Mouse (Mus musculus) liver, embryonic 11.5 days (tissue): ENCODE measurements around the gene L1cam. TPM values are rescaled to one million over a fixed set of nuclear protein-coding genes. Genes with fewer than 3 reads are reported as not detected.

Source experiments
- ATAC-seq: fragments of 200-750 bp; cut with Nextera tagmentation; replicated peaks from 2 replicates; pipeline ENCODE4 v1.8.0; 2017; ENCODE audit warnings: moderate number of reproducible peaks, mild to moderate bottlenecking, moderate TSS enrichment, moderate library complexity; ENCODE audit not compliant: low FRiP score
- DNase-seq: peaks from one replicate; pipeline ENCODE4 v3.0.0-alpha.2; 2017; ENCODE audit warnings: low spot score
- H3K27ac ChIP-seq: fragments of 300-500 bp; sonication (generic); 2 replicates; pipeline ENCODE4 v1.5.1; 2014; ENCODE audit warnings: mild to moderate bottlenecking, low read depth, low read length, control low read depth
- H3K27me3 ChIP-seq: fragments of 300-500 bp; sonication (generic); replicated peaks from 2 replicates; pipeline ENCODE4 v1.6.1; 2014; ENCODE audit warnings: low read length, mixed read lengths; ENCODE audit not compliant: control insufficient read depth, insufficient read depth
- H3K36me3 ChIP-seq: fragments of 300-500 bp; sonication (generic); 2 replicates; pipeline ENCODE4 v1.6.1; 2014; ENCODE audit warnings: mild to moderate bottlenecking, low read length, moderate library complexity, mixed read lengths; ENCODE audit not compliant: control insufficient read depth, insufficient read depth
- H3K4me1 ChIP-seq: fragments of 300-500 bp; sonication (generic); replicated peaks from 2 replicates; pipeline ENCODE4 v1.6.1; 2014; ENCODE audit warnings: low read length, mixed read lengths; ENCODE audit not compliant: control insufficient read depth, insufficient read depth
- H3K4me2 ChIP-seq: fragments of 300-500 bp; sonication (generic); 2 replicates; pipeline ENCODE4 v1.6.1; 2014; ENCODE audit warnings: mild to moderate bottlenecking, control low read depth, moderate library complexity
- H3K4me3 ChIP-seq: fragments of 300-500 bp; sonication (generic); 2 replicates; pipeline ENCODE4 v1.5.1; 2014; ENCODE audit warnings: low read depth, low read length, control low read depth
- H3K9ac ChIP-seq: fragments of 300-500 bp; sonication (generic); 2 replicates; pipeline ENCODE4 v1.6.1; 2014; ENCODE audit warnings: low read depth, low read length, control low read depth
- H3K9me3 ChIP-seq: fragments of 300-500 bp; sonication (generic); 2 replicates; pipeline ENCODE4 v1.6.1; 2016; ENCODE audit warnings: low read length, inconsistent platforms, mixed read lengths; ENCODE audit not compliant: control insufficient read depth
- WGBS: fragments of 180-500 bp; shearing (Covaris S2); extraction: QIAGEN DNeasy Blood & Tissue Kit; methylation state at CpG from one replicate; pipeline ENCODE4 v1.1.7; 2014; 5-methylcytosine and 5-hydroxymethylcytosine counted together
- polyA plus RNA-seq: library from polyadenylated mRNA; unstranded; fragments of >200 nt; fragmentation: Nextera tagmentation; extraction: Ambion mirVana; gene quantifications from 2 replicates; pipeline ENCODE4 v1.2.1, GENCODE M21; 2014

L1cam gene
- polyA plus RNA-seq, 1 experiment from 2014 or later = 0.95 TPM

- DNase-seq (peak; percentile 42), ATAC-seq (no peak)
- no peak overlapping the region for H3K4me3 ChIP-seq
- no peak overlapping the region for H3K27ac ChIP-seq
- no peak overlapping the region for H3K4me2 ChIP-seq
- H3K9ac ChIP-seq = no peak overlapping the region
- no peaks in the 10 kb centered on the region for H3K36me3 ChIP-seq
- no peaks in the 10 kb centered on the region for H3K9me3 ChIP-seq
- 8% methylated on average over 5 of the region's 5 CpGs for WGBS
- H3K4me1 ChIP-seq = no peaks in the 10 kb centered on the region
- H3K27me3 ChIP-seq = no peaks in the 10 kb centered on the region
Measured at GRCm38 (mm10) chrX:73869334-73869733, 26.6 kb downstream of the L1cam start.

DNA sequence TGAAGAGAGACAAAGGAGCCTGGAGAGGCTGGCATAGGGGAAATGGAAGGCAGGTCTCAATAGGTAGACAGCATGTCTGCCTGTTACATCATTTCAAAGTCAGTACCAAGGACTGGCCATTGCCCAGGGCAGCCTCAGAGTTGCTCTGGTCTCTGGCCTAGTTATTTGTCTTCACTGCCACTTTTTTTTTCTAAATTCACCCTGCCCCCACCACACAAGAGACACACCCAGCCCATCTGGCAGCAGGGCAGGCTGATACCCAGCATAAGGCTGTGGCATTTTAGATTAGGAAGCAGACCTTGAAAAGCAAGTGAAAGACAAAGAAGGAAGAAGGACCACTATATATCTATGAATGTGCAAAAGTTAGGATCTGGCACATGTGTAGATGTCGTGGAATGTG lies 28.1 kb downstream of the L1cam start:
- no peak for DNase-seq
- Histone ChIP-seq H3K4me2 (no peak overlapping the region), H3K9me3 (no peaks in the 10 kb centered on the region), H3K27ac (no peak overlapping the region), H3K4me1 (no peaks in the 10 kb centered on the region), H3K4me3 (no peak overlapping the region), H3K9ac (no peak overlapping the region), H3K27me3 (no peaks in the 10 kb centered on the region), H3K36me3 (no peaks in the 10 kb centered on the region)
- ATAC-seq = 0 out of 2 replicates have a peak, but pooled peaks have one; percentile 29
- WGBS = 65% methylated on average over 1 of the region's 1 CpGs

DNA sequence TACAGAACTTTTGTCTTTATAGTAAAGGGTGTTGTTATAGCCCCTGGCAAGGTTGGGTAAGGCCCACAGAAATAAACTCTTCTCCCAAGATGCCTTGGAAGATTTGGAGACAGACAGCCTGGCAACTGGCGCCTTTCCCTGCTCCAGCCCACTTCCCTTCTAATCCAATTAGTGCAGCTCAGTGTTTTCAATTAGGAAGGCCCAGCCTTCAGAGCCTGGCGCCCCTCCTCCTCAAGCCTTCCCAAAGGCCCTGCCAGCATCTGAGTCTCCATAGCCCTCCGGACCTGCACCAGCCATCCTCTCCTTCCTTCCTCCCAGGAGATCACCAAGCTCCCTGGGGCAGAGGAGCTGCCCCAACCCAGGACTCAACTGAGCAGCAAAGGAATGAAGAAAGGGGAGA lies 28.6 kb downstream of the L1cam start:
- no peak overlapping the region for H3K4me2 ChIP-seq
- WGBS = 31% methylated on average over 3 of the region's 3 CpGs

GRCm38 (mm10) chrX:73864692-73865091 lies 31.2 kb downstream of the L1cam start:
- Histone ChIP-seq H3K4me3 (no peak overlapping the region), H3K4me1 (no peaks in the 10 kb centered on the region), H3K9ac (no peak overlapping the region), H3K27ac (no peak overlapping the region), H3K27me3 (no peaks in the 10 kb centered on the region), H3K4me2 (no peak overlapping the region), H3K9me3 (no peaks in the 10 kb centered on the region), H3K36me3 (no peaks in the 10 kb centered on the region)
- ATAC-seq (no peak), DNase-seq (no peak)
- WGBS = 70% methylated on average over 3 of the region's 3 CpGs

More for the DNA sequence above, 28.6 kb downstream of the L1cam start:
- Histone ChIP-seq H3K27ac (no peak overlapping the region), H3K9me3 (no peaks in the 10 kb centered on the region), H3K4me1 (no peaks in the 10 kb centered on the region), H3K27me3 (no peaks in the 10 kb centered on the region), H3K36me3 (no peaks in the 10 kb centered on the region), H3K4me3 (no peak overlapping the region), H3K9ac (no peak overlapping the region)
- no peak for DNase-seq
- ATAC-seq = no peak

DNA sequence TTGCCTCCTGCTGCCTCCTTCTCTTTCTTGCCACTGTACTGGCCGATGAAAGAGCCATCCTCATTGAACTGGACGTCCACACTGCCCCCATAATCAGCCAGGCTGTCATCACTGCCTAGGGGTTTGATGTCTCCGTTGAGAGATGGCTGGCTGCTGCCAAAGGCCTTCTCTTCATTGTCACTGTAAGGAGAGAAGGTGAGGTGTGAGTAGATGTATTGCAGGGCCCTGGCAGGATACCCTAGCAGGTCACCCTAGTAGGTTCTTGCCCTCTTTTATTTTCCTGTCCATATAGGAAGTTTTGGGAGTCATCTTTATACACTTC lies 40.9 kb downstream of the L1cam start:
- DNase-seq = no peak
- Histone ChIP-seq H3K4me2 (no peak overlapping the region), H3K27ac (no peak overlapping the region), H3K27me3 (no peaks in the 10 kb centered on the region), H3K4me1 (no peaks in the 10 kb centered on the region), H3K4me3 (no peak overlapping the region), H3K9me3 (no peaks in the 10 kb centered on the region), H3K9ac (no peak overlapping the region), H3K36me3 (no peaks in the 10 kb centered on the region)
- no peak for ATAC-seq
- WGBS = 56% methylated on average over 3 of the region's 3 CpGs

GRCm38 (mm10) chrX:73854326-73855086 lies 41.4 kb downstream of the L1cam start:
- DNase-seq (no peak), ATAC-seq (no peak)
- Histone ChIP-seq H3K36me3 (no peaks in the 10 kb centered on the region), H3K27me3 (no peaks in the 10 kb centered on the region), H3K4me3 (no peak overlapping the region), H3K9me3 (no peaks in the 10 kb centered on the region), H3K9ac (no peak overlapping the region), H3K4me1 (no peaks in the 10 kb centered on the region), H3K27ac (no peak overlapping the region), H3K4me2 (no peak overlapping the region)
- 76% methylated on average over 9 of the region's 9 CpGs for WGBS

DNA sequence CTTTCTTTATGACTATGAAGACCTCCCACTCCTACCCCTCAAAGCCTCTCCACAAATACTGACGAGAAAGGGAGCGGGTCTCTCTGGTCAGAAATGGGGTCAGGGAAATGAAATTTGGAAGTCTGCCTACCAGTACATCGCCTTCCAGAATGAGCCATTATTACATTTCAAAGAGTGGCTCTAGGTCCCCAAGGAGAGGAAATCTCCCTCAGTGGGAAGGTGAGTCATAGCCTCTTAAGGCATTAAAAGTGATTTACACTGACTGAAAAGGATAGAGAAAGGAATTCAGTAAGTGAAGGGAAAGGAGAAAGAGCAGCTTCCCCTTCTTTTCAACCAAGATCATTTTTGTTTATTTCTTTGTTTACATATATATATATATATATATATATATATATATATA lies 59.2 kb downstream of the L1cam start:
- DNase-seq (no peak), ATAC-seq (no peak)
- H3K36me3 ChIP-seq = no peaks in the 10 kb centered on the region
- no peaks in the 10 kb centered on the region for H3K9me3 ChIP-seq
- H3K9ac ChIP-seq = no peak overlapping the region
- no peaks in the 10 kb centered on the region for H3K4me1 ChIP-seq
- no peak overlapping the region for H3K27ac ChIP-seq
- no peaks in the 10 kb centered on the region for H3K27me3 ChIP-seq
- no peak overlapping the region for H3K4me2 ChIP-seq
- H3K4me3 ChIP-seq = no peak overlapping the region
- 84% methylated on average over 3 of the region's 3 CpGs for whole genome bisulfite sequencing

GRCm38 (mm10) chrX:73835731-73836130 lies 60.2 kb downstream of the L1cam start:
- DNase-seq (no peak), ATAC-seq (no peak)
- Histone ChIP-seq H3K4me1 (no peaks in the 10 kb centered on the region), H3K36me3 (no peaks in the 10 kb centered on the region), H3K27ac (no peak overlapping the region), H3K27me3 (no peaks in the 10 kb centered on the region), H3K4me3 (no peak overlapping the region), H3K4me2 (no peak overlapping the region), H3K9me3 (no peaks in the 10 kb centered on the region), H3K9ac (no peak overlapping the region)
- 89% methylated on average over 1 of the region's 1 CpGs for WGBS
